Mouse (Mus musculus) adrenal gland, adult 2 months (tissue): Measurements from ENCODE around the gene Efna5. TPM values are rescaled to one million over a fixed set of nuclear protein-coding genes. Genes with fewer than 3 reads are reported as not detected.

Experiments used
- DNase-seq: peaks from one replicate; pipeline ENCODE4 v3.0.0; 2021
- long read RNA-seq: library from polyadenylated mRNA; stranded (forward); transcript quantifications from one replicate; pipeline ENCODE4 v2.0.0, GENCODE M21; 2021
- polyA plus RNA-seq: library from polyadenylated mRNA; depleted of rRNA; stranded (reverse); fragments of >200 nt; gene quantifications from 2 replicates; pipeline ENCODE4 v1.2.3, GENCODE M21; 2012; rRNA removed
- total RNA-seq, 2 experiments: library from RNA; stranded (reverse); gene quantifications; 2 replicates each; pipeline ENCODE4 v1.2.3; 2021

The Efna5 gene
- 10 to 100 TPM; 20.4 to 22.6 TPM for total RNA-seq
- 2.9 and 3.7 TPM in 2 replicates for polyA plus RNA-seq
- long read RNA-seq: 0 reads

DNA sequence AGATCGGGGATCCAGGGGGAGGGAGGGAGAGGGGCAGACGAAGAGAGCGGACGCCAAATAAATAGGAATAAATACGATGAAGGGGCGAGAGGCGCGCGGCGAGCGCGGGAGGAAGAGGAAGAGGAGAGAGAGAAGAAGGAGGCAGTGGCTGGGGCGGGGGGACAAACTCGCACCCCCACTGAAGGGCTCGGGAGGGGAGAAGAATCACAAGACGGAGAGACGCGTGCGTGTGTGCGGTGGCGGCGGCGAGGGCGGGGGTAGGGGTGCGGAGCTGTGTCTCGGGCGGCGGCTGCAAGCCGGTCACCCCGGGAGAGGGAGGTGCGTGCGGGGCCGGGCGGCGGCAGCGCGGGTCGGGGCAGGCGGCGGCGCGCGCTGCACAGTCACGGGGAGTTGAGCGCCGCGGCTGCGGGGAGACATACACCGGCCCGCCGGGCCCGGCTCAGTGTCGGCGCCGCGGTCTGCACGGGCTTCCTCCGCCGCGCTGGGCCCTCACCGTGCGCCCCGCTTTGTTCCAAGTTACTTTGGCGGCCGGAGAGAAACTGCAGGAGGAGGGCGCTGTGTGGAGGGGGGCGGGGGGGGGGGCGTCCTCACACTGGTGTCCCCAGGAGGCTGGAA, at the start of gene Efna5:
Gene Efna5, minus strand, starts transcription at position 142 of the 615 bp plus-strand sequence.
- peak; percentile 73 for DNase-seq

DNA sequence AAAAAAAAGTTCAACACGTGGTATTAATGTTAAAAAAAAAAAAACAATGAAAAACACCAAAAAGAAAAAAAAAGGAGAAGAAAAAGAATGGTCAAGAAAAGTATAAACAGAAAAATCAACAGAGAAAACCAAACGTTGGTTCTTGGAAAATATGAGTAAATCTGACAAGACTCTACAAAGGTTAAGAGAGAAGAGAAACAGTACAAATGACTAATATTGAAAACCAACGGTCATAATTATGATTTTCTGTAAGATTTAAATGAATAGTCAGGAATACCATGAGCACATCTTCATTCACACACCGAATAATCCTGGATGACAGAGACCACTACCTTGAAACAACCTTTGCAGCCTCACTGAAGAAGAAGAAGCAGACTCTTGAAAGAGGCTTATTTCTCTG, 34.2 kb upstream of the Efna5 start:
- no peak for DNase-seq

DNA sequence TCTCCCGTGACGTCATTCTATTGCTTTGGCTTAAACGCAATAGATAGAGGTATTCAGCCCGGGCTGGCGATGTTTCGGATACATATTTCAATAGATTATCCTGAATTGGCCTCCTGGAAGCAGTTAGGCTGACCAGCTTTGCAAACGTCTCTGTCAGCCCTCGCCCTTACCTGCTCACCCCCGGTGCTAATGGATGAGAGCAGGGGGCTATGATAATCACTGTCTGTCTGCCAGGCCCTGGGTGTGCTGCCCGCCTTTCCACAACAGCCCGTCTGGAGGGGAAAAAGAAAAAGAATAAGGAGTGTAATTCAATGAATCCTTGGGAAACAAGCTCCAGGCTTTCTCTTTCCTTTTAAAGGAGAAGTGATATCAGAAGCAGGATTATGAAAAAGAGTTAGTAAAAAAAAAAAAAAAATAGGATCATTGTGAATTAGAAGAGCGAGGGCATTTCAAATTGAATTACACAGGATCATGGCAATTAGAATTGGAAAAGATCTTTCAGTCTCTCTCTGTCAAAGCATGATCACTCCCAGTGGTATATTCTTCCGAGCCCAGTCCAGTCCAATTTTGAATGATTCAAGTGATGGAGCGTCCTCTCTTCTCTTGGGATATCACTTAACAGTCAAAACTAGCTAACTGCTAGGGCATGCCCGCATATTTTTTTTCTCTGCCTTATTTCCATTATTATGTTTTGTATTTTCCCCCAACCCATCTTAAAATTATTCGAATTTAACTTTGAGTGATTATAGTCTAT, 24.8 kb upstream of the Efna5 start:
- no peak for DNase-seq

DNA sequence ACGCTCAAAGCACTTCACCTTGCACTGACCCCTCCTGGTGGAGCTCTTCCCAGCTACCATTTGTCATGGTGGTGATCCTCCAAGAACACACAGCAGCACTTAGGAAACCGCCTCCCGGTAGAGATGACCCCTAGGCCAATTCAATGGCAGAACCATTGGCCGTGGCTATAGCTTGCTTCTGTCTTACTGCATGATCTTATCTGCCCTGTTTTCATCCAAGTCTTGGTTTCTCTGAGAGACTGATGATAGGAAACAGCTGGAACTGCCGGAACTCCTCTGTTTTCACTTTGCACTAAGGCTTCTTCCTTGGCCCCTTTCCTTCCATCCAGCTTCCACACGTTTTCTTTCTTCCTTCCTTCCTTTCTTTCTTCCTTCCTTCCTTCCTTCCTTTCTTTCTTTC, 17.9 kb upstream of the Efna5 start:
- no peak for DNase-seq

DNA sequence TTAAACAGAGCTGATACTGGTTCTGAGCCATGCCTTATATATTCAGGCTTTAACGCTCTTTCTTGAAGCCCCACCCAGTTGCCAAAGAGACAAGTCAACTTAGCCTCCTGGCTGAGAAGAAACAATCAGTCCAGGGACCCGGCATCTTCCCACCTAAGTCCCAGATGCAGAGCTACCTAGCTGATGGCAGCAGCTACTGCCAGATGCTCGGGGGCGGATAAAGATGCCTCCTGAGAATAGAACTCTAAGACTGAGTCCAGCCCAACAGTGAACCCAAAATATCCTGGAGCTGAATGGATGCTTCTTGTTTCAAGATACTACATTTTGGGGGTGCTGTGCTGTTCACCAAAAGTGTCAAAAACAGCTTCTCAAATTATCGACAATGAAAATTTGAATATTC, 8.9 kb upstream of the Efna5 start:
- no peak for DNase-seq

DNA sequence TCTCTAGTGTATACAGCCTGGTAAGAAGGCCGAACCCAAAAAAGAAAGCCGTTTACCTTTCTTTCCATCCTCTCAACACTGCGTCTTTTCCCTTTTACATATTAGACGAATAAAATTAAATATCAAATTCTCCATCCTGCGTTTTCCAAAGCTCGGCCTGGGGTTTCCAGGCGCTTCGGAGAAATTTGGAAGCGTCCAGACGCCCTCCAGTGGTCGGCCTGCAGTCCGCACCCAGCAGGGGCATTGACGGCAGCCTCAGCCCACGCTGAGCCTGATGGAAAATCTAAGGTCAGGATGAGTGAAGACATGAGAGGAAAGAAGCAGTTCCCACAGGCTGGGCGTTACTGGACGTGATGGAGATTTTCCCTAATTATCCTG, 3.0 kb upstream of the Efna5 start:
- DNase-seq: peak; percentile 89

DNA sequence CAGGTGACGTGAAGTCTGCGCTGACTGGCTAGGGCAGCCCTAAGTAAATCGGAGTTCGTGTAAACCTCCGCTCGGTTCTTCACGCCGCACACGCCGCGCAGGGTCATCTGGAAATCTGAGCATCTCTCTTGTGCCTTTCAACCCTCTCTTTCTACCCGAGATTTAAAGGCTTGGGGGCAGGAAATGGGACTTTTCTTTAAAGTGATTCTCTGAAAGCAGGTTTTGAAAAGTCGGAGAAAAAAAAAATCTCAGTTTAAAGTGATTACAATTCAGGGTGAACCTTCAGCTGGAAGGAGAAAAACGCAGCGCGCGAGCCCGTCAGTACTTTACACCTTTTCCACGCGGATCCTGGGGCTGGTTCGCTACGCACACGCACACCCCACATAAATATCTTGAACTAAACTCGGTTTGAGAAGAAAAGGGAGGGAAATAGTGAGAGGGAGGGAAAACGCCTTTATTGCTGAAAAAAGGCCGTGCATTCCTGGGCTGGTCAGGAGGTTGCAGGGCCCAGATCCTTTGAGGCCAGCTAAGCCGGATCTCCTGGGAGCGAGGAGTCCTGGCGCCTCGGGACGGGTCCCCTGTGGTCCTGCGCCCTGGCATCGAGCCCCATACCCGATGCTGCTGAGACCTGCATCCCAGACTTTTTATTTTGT, 2.5 kb upstream of the Efna5 start:
- DNase-seq: peak; percentile 69

DNA sequence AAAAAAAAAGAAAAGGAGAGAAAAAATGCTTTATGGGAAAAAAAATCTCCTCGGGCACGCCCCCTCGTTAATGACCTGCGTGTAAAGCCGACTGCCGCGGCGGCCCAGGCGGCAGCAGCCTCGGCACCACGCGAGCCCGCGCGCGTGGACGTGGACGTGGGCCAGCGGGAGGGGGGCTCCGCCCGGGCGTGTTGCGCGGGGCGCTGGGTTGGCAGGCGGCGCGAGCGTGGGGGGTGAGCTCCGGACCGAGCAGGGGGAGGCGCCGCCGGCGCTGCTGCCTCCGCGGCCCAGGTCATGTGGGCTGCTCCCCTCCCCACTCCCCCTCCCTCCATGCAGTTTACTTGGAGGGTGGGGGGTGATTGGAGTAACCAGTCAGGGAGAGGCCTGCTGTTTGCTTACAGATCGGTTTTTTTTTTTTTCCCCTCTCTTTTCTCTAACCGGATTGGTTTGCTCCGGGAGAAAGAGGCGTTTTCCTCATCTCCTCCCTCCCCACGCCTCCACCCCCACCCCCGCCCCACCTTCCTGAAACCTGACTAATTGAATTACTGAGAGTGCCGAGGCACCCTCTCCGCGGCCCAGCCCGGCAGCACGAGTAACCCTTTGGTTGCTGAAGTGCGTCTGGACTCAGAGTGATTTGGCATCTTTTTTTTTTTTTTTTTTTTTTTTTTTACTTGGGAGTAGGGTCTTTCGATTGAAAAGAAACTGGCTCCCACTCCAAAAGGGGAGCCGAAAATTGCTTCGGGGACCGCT, 1.8 kb upstream of the Efna5 start:
- DNase-seq: peak; percentile 94

DNA sequence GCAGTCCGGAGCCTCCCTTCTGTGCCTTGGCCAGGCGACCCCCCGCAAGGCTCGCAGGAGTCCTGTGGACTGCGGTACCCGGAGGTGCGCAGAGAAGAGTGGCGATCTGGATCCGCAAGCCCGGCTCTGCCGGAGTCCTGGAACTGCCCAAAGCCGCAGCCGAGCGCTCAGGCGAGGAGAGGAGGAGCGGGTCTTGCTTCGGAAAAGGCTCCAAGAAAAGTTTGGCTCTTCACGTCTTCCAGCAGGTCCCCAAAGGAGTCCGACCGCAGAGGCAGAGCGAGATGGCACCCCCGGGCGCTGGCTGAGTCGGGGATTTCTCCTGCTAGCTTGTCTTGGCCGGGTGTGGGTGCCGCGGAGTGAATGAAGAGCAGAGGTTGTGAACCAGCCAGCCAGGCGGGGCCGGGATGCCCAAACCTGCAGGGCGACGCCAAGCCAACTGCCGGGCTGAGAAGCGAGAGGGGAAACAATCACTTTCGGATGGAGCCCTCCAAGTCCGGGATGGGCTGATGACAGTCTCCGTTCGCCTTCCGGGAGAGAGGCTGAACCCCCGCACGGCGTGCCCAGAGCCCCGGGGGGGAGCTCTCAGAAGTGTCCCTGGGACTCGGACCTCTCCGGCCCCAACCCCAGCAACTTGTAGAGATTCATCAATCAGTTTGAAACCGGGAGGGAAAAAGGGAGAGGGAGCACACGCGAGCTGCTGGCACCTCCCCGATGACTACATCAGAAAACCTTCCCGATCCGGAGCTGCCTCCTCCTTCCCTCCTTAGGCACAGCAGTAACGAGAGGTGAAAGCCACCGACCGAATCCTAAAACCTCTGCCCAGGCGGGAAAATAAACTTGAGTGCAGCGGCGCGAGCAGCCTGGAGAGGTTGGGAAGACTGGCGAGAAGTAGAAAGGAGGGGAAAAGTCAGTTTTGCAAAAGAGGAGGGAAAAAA, 941 bp upstream of the Efna5 start:
- DNase-seq: peak; percentile 84

DNA sequence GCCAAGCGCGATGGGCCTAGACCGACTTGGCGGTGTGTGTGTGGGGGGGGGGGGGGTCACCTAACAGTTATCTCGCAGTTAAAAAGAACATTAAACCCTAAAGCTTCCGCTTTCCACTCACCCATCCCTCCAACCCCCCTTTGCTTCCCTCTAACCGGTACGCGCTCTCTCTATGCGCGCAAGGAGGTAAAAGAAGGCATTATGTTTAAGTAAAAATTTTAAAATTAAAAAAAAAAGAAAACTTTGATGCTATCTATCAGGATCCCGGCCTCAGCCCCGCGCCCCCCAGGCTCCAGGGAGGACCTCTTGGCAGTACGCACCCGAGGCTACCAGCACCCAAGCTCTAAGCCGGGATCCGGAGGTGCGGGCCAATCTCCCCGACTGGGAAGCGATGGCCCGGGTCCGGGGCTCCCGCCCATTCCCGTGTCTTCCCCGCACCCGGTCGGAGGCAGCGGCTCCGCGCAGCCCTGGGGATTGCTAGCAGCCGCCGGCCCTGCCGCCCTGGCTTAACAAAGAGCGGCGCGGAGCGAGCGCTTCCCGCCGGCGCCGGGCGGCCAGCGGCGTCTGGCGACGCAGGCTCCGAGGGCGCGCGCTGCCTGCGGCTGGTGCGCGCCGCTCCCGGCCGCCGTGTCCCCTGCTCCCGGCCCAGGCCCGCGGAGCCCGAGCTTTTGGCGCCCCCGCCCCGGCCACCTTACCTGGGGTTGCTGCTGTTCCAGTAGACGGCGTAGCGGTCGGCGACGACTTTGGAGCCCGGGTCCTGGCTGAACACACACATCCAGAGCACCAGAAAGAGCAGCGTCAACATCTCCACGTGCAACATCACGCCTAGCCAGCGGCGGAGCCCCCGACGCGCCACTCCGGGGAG, 574 bp downstream of the Efna5 start:
- DNase-seq: peak; percentile 74

DNA sequence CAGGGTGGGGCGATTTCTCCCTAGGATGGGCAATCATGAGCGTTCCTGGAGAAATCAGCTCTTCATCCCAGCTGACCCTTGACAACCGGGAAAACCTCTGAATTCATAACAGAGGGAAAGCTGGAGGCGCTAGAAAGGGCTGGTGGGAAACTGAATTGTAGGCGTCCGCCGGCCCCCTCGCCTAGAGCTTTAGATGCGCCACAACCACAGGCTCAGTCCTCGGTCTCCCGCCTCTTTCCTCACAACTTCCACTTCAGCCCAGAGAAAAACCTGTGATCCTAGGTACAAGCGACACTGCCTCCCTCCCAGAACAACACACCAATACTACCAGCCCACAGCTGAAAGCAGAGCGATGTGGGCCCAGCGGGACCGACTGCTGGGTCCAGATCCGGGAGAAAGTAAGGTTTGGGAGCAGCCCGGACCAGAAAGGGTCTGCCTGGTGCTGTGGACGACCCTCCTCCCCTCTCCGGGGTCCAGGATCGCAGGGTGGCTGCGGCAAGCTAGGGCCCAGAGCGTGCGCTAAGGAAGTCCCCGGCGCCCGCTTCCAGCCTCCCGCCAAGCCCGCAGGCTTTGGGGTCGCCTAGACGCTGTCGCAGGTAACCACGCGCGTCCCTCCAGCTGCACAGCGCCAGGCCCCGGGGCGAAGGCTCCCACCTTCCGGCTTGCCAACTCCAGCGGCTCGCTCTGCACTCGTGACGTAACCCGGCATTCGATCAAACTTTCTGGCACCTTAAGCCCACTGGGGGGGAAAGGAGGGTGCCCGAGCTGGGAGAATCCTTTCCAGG, 1.4 kb downstream of the Efna5 start:
- peak; percentile 69 for DNase-seq

DNA sequence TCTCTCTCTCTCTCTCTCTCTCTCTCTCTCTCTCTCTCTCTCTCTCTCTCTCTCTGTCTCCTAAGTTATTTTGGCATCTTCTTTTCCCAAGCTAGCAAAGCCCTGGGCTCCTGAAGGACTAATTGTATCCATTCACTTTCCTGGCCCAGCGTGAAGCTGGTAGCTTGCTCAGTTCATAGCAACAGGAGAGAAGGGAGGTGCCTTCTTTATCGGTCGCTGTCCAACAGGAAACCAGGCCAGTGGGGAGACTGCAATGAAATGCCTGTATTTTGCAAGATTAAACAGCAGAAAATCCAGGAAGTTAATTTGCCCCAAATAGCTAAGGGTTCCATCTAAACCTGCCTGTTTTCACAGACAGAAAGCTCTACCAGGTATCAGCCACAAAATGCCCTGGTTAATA, 5.4 kb downstream of the Efna5 start:
- DNase-seq: peak; percentile 31

DNA sequence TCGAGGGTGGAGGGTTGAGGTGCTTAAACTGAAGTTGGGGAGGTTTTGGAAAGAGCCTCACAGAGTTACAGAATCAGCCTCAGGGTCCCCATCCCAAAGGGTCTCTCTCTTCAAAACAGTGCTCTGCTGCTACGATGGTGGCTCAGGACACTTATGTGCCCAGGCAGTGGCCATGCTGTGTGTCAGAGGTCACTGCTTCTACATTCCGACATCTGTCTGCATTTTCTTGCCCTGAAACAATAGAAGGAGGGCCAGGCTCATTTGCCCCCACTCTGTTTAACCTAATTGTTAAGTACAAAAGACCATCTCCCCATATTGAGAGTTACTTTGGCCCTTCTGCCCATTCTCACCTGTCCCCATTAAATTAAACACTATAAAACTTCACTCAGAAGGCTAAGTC, 9.2 kb downstream of the Efna5 start:
- DNase-seq: no peak

DNA sequence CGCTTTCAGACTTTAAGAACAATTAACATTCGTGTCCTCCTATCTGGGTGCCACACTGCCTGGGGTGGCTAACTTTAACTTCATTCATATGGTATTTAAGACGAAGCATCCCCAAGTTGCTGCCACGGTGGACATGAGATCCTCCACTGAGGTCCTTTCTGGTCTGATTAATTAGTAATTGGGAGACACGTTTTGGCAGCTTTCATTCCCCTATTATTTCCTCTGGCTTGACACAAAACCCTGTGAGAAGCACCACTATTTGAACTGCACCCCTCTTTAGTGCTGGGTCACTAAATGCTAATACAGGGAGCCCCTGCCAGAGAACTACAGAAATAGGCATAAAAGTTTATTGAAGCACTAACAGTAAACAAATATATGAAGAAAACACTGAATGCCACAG, 9.9 kb downstream of the Efna5 start:
- no peak for DNase-seq

DNA sequence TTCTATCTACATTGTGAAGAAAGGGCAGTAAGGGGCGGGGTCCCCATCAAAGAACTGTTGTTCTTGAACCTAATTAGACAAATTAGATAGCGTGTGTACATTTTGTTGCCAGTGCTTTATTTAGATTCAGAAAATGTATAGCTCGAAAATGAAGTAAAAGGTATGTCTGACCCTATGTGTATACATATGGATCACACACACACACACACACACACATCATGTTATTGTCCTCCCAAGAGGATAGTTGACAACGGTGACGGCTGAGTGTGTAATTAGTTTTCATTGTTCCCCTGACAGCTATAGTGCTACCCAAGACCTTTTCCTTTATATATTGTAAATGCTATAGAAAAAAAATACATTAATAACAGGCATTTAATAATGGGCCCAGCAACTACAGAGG, 10.7 kb downstream of the Efna5 start:
- no peak for DNase-seq

DNA sequence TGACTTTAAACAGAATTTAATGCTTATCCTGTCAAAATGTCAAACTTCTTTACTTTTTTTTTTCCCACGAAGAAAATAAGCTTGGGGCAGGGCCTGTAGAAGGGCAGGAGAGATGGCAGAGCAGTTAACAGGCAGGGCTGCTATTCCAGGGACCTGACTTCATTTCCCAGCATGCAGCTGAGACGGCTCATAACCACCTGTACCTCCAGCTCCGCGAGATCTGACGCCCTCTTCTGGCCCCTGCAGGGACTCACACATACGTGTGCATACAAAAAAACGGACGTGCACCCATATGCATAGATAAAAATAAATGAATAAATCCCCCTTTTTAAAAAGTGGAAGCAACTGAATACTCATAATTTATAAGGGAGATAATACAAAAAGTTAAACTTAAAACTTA, 16.2 kb downstream of the Efna5 start:
- DNase-seq: no peak

DNA sequence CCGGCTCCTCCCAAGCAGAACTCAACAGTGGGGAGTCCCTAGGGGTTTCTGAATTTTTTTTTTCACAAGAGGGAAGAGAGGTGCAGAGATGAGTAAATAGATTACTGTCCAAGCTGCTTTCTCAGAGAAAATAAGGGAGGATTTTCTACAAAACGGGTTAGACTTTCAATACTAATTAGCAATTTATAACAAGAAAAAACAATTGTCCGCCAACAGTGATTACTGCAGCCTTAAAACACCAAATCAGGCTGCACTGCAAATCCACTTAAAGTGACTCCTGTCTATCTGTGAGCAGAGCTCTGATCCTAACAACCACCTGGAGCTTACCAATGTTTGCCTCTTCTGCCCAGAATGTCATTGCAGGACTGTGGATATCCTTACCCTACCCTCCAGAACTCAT, 18.1 kb downstream of the Efna5 start:
- no peak for DNase-seq

DNA sequence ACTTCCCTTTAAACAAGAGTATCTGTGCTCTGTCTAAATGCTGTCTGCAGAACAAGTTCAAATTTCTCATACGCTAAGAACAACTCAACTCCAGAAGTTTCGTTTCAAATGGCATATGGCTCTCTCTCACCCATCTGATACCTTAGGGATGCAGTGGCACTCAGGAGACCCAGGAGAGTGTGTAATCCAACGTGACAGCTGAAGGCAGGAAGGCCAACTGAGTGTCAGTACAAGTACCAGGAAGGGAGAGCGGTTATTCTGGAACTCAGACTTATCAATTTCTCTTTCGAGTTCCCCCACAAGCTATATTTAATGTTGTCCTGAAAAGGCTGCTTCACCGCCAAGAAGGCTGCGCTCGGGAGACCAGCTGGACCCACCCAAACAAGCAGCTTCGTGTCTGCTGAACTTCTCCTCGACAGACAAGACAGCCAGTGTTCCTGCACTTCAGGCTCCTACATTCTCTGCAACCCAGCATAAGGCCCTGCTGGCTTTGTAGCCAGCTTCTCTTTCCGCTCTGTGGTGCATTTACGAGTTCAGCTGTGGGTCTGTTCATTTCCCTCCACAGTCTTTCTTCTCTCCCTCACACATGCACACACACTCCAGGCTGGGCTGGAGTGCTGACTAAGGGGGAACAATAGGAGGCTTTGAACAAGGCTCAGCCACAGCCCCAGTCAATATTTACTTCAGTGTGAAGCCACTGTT, 18.7 kb downstream of the Efna5 start:
- DNase-seq: no peak

DNA sequence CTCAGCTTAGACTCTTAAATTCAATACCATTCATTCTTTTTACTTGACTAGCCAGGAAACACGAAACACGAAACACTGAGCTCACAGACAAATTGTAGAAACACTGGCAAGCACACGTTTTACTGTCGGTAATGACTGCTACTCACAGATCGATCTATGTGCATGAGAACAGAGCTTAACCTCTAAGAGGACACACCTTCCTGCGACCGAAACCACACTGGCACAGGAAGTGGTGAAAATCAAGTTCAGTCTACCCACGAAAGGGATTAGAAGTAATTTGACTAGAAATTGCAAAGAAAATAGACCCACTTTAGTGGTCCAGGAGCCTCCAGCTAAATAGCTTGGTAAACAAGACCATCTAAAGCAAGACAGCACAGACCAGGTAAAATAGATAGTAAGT, 23.8 kb downstream of the Efna5 start:
- DNase-seq: no peak
